26 mouse cellular contexts compared by ENCODE assay signal in genomic region chr7:24676575-24676974, GRCm38 (mm10). TPM values are rescaled to one million over a fixed set of nuclear protein-coding genes. Genes with fewer than 3 reads are reported as not detected.
A peak's percentile ranks its signal among the peaks of the same experiment; 100 is the strongest.
DNase-seq lines count a peak whose midpoint lies in the region; ATAC-seq and TF ChIP-seq lines count a peak whose summit lies in the region.
"Had no signal": no experiment of that assay in that cellular context is flagged by ENCODE, and none has a peak within 500 bp of the region (broad histone marks: within the 10 kb centered on the region; RNA-seq: fewer than 3 reads in every experiment).

Tex101 (minus strand) TSS chr7:24676675.

- H3K27me3 ChIP-seq in testis, adult 2 months (ENCODE audit: control insufficient read depth, insufficient read depth, low read length), result no peaks in the 10 kb centered on the region
- H3K27me3 ChIP-seq in forebrain, embryonic 14.5 days (replicated peaks; ENCODE audit: control insufficient read depth, insufficient read depth, low read length), result no peaks in the 10 kb centered on the region

- no peak within 1 kb of the TSS for H3K4me2 ChIP-seq in forebrain, embryonic 14.5 days (ENCODE audit: low read length)

- H3K27ac ChIP-seq in testis, adult 2 months (ENCODE audit: control insufficient read depth, insufficient read depth, low read depth, low read length), result peak within 1 kb of the TSS; percentile 81
- H3K27ac ChIP-seq in forebrain, embryonic 14.5 days (ENCODE audit: low read depth, low read length), result no peak within 1 kb of the TSS

- no peak for ATAC-seq in forebrain, embryonic 14.5 days
- ATAC-seq: activated CD4-positive, CD25-positive, alpha-beta regulatory T cell, adult 4 months; CD4-positive, CD25-positive, alpha-beta regulatory T cell, adult 4 months; Patski had no signal

- intact Hi-C loops in heart, postnatal 25 days (cut with DNase I), result no loop called here

- H3K4me1 ChIP-seq in testis, adult 2 months (ENCODE audit: control insufficient read depth, insufficient read depth, low read length), result peaks cover 7% of the 10 kb centered on the region; the same call in 1 of the 2 replicates
- no peaks in the 10 kb centered on the region for H3K4me1 ChIP-seq in forebrain, embryonic 14.5 days (ENCODE audit: control insufficient read depth, insufficient read depth, low read length)

- TF ChIP-seq POLR2A in testis, adult 2 months (IDR thresholded peaks at IDR 0.05; ENCODE audit: control insufficient read depth, low read depth, low read length), result no peak; the same call in 1 of the 2 replicates

- no peak within 1 kb of the TSS for H3K9ac ChIP-seq in forebrain, embryonic 14.5 days (ENCODE audit: low read length)

- no peaks in the 10 kb centered on the region for H3K36me3 ChIP-seq in testis, adult 2 months (ENCODE audit: control insufficient read depth, insufficient read depth, low read length)
- H3K36me3 ChIP-seq in forebrain, embryonic 14.5 days (ENCODE audit: control insufficient read depth, insufficient read depth, low read length), result no peaks in the 10 kb centered on the region
- H3K36me3 ChIP-seq: G1E had no signal

- peak within 1 kb of the TSS; percentile 64 for H3K4me3 ChIP-seq in testis, adult 2 months (ENCODE audit: control insufficient read depth, low read depth, low read length)
- no peak within 1 kb of the TSS for H3K4me3 ChIP-seq in forebrain, embryonic 14.5 days (ENCODE audit: low read depth, low read length)

- DNase-seq in heart, adult 11 months, result peak; percentile 50
- no peak for DNase-seq in heart, postnatal 25 days (ENCODE audit: low spot score)
- no peak for DNase-seq in testis, postnatal 14 days (ENCODE audit: low spot score)
- DNase-seq in R1 (ENCODE audit: low read depth, low spot score), result peak; percentile 49
- DNase-seq in forebrain, embryonic 14.5 days (ENCODE audit: low spot score), result no peak
- DNase-seq: adrenal gland, adult 2 months; adrenal gland, adult 8-10 months; adrenal gland, postnatal 10 days; adrenal gland, postnatal 14 days; adrenal gland, postnatal 25 days; adrenal gland, postnatal 36 days; B cell, adult 2 months; cerebellum, adult 11 months; cerebellum, adult 11-12 months; cerebellum, adult 18-20 months; cerebellum, adult 2 months had no signal

- TF ChIP-seq CTCF in testis, adult 2 months (IDR thresholded peaks at IDR 0.05; ENCODE audit: control insufficient read depth, insufficient read depth, insufficient replicate concordance, low read depth, low read length), result no peak

- H3K9me3 ChIP-seq in forebrain, embryonic 14.5 days (replicated peaks; ENCODE audit: control insufficient read depth, low read length), result no peaks in the 10 kb centered on the region
- H3K9me3 ChIP-seq: G1E had no signal

- 94% methylated on average over 9 of the region's 9 CpGs for WGBS in forebrain, embryonic 14.5 days

RNA-seq across cellular contexts. Expression of gene Tex101, which starts in this region (rescaled TPM):
- total RNA-seq in heart, postnatal 25 days (2021), result not detected
- 418 and 545 TPM in 2 replicates for polyA plus RNA-seq in testis, adult 2 months (2012; rRNA removed)
- not detected in 2 replicates for polyA plus RNA-seq in forebrain, embryonic 14.5 days (2014; fragmentation: Nextera tagmentation; extraction: Ambion mirVana)
- total RNA-seq: adrenal gland, adult 18-20 months; adrenal gland, adult 2 months; adrenal gland, adult 8-10 months; adrenal gland, postnatal 10 days; adrenal gland, postnatal 14 days; adrenal gland, postnatal 25 days; adrenal gland, postnatal 36 days; adrenal gland, postnatal 4 days; CH12.LX had no signal
- polyA plus RNA-seq: activated CD4-positive, CD25-positive, alpha-beta regulatory T cell, adult 4 months; adrenal gland, adult 2 months; brain, embryonic 14.5 days; C2C12; CD4-positive, CD25-positive, alpha-beta regulatory T cell, adult 4 months; cerebellum, adult 2 months; G1E; Patski had no signal

Comparison
In these comparisons a context has a peak if more than half of its experiments do, and no peak if none do; other contexts are left out.
1. RNA of gene Tex101 (polyA plus RNA-seq): 418 to 545 TPM in testis, adult 2 months; not detected in forebrain, embryonic 14.5 days; every median in the first group is over 100 times any median in the second.
2. DNase-seq: peak in heart, adult 11 months (single experiment) and R1 (single experiment); none in heart, postnatal 25 days (single experiment), testis, postnatal 14 days (single experiment) and forebrain, embryonic 14.5 days (single experiment).